Mouse (Mus musculus): ENCODE data around the gene Tmprss11c. TPM values are rescaled to one million over a fixed set of nuclear protein-coding genes. Genes with fewer than 3 reads are reported as not detected.

The Tmprss11c gene
- polyA plus RNA-seq, 1 experiment from 2014 or later, result not detected

Other genes with a start within 250 kb of the Tmprss11c start
- 8.8 to 16.9 TPM (median 12.0 TPM) in 3 replicates for gene Cenpc1, start 223.7 kb downstream of the Tmprss11c start, polyA plus RNA-seq (2018)
- 23.6 to 56.7 TPM (median 42.1 TPM) in 3 replicates for gene Stap1, start 217.6 kb downstream of the Tmprss11c start, polyA plus RNA-seq (2018)
- gene Uba6, start 116.5 kb downstream of the Tmprss11c start, polyA plus RNA-seq (2018), result 8.5 to 13.8 TPM (median 9.9 TPM) in 3 replicates
- not detected in 3 replicates for gene Gnrhr, start 91.4 kb downstream of the Tmprss11c start, polyA plus RNA-seq (2018)
- not detected in 3 replicates for gene Tmprss11d, start 84.1 kb upstream of the Tmprss11c start, polyA plus RNA-seq (2018)
- gene Tmprss11a, start 179.7 kb upstream of the Tmprss11c start, polyA plus RNA-seq (2018), result not detected in 3 replicates
- not detected in 3 replicates for gene Tmprss11g, start 229.3 kb upstream of the Tmprss11c start, polyA plus RNA-seq (2018)